Mouse (Mus musculus) myocyte (in vitro differentiated cells): ENCODE measurements at regions not wholly inside any gene's neighbourhood (a gene's known extent, or its start where the extent isn't known, plus 50 kb on each side); places are given as distances from the start of the nearest gene placed in this dataset.

Experiments
- H3K27me3 ChIP-seq: one replicate; pipeline ENCODE4 v1.6.1; 2011; ENCODE audit not compliant: control insufficient read depth, insufficient read depth, insufficient read length
- H3K36me3 ChIP-seq: one replicate; pipeline ENCODE4 v1.6.1; 2011; ENCODE audit not compliant: control insufficient read depth, insufficient read depth
- H3K4me2 ChIP-seq: one replicate; pipeline ENCODE4 v1.6.1; 2011; ENCODE audit warnings: low read depth, control low read depth
- H3K4me3 ChIP-seq: one replicate; pipeline ENCODE4 v1.5.1; 2011; ENCODE audit warnings: mild to moderate bottlenecking, control low read depth, moderate library complexity
- H3K79me2 ChIP-seq: one replicate; pipeline ENCODE4 v1.6.1; 2011; ENCODE audit not compliant: control insufficient read depth, insufficient read depth
- H3ac ChIP-seq: one replicate; pipeline ENCODE4 v1.6.1; 2011; ENCODE audit not compliant: control insufficient read depth, insufficient read length
- CEBPB ChIP-seq: IDR thresholded peaks from 2 replicates; pipeline ENCODE4 v1.6.1; 2011; ENCODE audit warnings: mild to moderate bottlenecking, moderate library complexity; ENCODE audit not compliant: poor library complexity, insufficient read depth, severe bottlenecking
- E2F4 ChIP-seq: IDR thresholded peaks from one replicate; pipeline ENCODE4 v1.6.1; 2011; ENCODE audit warnings: mild to moderate bottlenecking, control low read depth, moderate library complexity; ENCODE audit not compliant: insufficient read depth
- MAX ChIP-seq: IDR thresholded peaks from one replicate; pipeline ENCODE4 v1.6.1; 2011; ENCODE audit warnings: low read depth, mild to moderate bottlenecking, control low read depth
- MYOD1 ChIP-seq, 3 experiments: IDR thresholded peaks; one replicate each; pipeline ENCODE4 v1.6.1; 2011; ENCODE audit warnings: control low read depth in 2 of 3, low read depth in 2 of 3, mild to moderate bottlenecking in 2 of 3, moderate library complexity in 1 of 3; ENCODE audit not compliant: insufficient read length in 2 of 3, control insufficient read depth in 1 of 3
- MYOG ChIP-seq, 3 experiments: IDR thresholded peaks; one replicate each; pipeline ENCODE4 v1.6.1; 2011; ENCODE audit warnings: control low read depth in 2 of 3, low read depth in 2 of 3, mild to moderate bottlenecking in 2 of 3; ENCODE audit not compliant: insufficient read length in 2 of 3, control insufficient read depth in 1 of 3, insufficient read depth in 1 of 3
- POLR2A ChIP-seq: IDR thresholded peaks from one replicate; pipeline ENCODE4 v1.6.1; 2011; ENCODE audit warnings: low read depth, mild to moderate bottlenecking, control low read depth, moderate library complexity; ENCODE audit not compliant: insufficient read length
- POLR2AphosphoS2 ChIP-seq: IDR thresholded peaks from one replicate; pipeline ENCODE4 v1.6.1; 2011; ENCODE audit warnings: low read depth, control low read depth; ENCODE audit not compliant: insufficient read length
- REST ChIP-seq: IDR thresholded peaks from one replicate; pipeline ENCODE4 v1.6.1; 2011; ENCODE audit warnings: mild to moderate bottlenecking, control low read depth, moderate library complexity; ENCODE audit not compliant: insufficient read depth, insufficient read length
- SRF ChIP-seq: IDR thresholded peaks from one replicate; pipeline ENCODE4 v1.6.1; 2011; ENCODE audit warnings: low read depth; ENCODE audit not compliant: control insufficient read depth, insufficient read length
- TCF12 ChIP-seq: IDR thresholded peaks from one replicate; pipeline ENCODE4 v1.6.1; 2011; ENCODE audit warnings: mild to moderate bottlenecking, control low read depth; ENCODE audit not compliant: poor library complexity, insufficient read depth, severe bottlenecking
- TCF3 ChIP-seq: IDR thresholded peaks from one replicate; pipeline ENCODE4 v1.6.1; 2011; ENCODE audit warnings: low read depth, control low read depth; ENCODE audit not compliant: insufficient read length
- USF1 ChIP-seq: IDR thresholded peaks from one replicate; pipeline ENCODE4 v1.6.1; 2011; ENCODE audit warnings: low read depth, mild to moderate bottlenecking, control low read depth, moderate library complexity

DNA sequence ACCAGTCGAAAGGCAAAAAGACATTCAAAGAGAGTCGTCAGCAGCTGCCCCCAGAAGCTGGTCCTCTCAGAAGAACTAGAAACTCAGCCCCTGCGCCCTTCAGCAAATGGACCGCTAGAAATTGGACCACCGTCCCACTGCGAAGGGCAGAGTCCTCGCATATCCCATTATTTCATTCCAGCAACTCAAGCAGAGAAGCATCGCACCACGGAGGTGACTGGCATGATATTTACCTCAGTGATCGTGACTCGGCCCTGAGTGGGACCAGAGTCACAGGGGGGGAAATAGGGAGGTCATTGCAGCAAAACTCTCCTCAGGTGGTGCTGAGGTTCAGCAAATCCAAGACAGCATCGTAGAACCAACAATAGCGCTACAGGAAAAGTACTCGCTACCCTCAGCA lies 105.7 kb upstream of the Nt5e start:
- Histone ChIP-seq H3K27me3 (peaks cover 6% of the 10 kb centered on the region), H3K79me2 (no peaks in the 10 kb centered on the region), H3K4me2 (no peak overlapping the region), H3ac (no peak overlapping the region), H3K4me3 (no peak overlapping the region), H3K36me3 (no peaks in the 10 kb centered on the region)
- no peak for TF ChIP-seq TCF12
- no peak for TF ChIP-seq SRF
- TF ChIP-seq CEBPB = no peak
- no peak for TF ChIP-seq REST
- TF ChIP-seq USF1 = no peak
- no peak for TF ChIP-seq E2F4
- TF ChIP-seq MAX = no peak
- no peak for TF ChIP-seq MYOG (IDR thresholded peaks at IDR 0.05; ENCODE audit: control insufficient read depth in 1 of 3, insufficient read depth in 1 of 3, insufficient read length in 2 of 3, low read depth in 2 of 3)
- no peak for TF ChIP-seq MYOD1 (IDR thresholded peaks at IDR 0.05; ENCODE audit: control insufficient read depth in 1 of 3, insufficient read length in 2 of 3, low read depth in 2 of 3)
- no peak for TF ChIP-seq POLR2A
- TF ChIP-seq TCF3 = no peak

- no peaks in the 10 kb centered on the region for H3K36me3 ChIP-seq
- H3K4me3 ChIP-seq = no peak overlapping the region
- no peak overlapping the region for H3ac ChIP-seq
- no peak for TF ChIP-seq MAX
- TF ChIP-seq POLR2A = no peak
- no peak for TF ChIP-seq MYOG (IDR thresholded peaks at IDR 0.05; ENCODE audit: control insufficient read depth in 1 of 3, insufficient read depth in 1 of 3, insufficient read length in 2 of 3, low read depth in 2 of 3)
- no peak for TF ChIP-seq USF1
- TF ChIP-seq E2F4 = no peak
- TF ChIP-seq CEBPB = no peak
- no peak for TF ChIP-seq TCF3
- TF ChIP-seq POLR2AphosphoS2 = no peak
- no peak for TF ChIP-seq MYOD1 (IDR thresholded peaks at IDR 0.05; ENCODE audit: control insufficient read depth in 1 of 3, insufficient read length in 2 of 3, low read depth in 2 of 3)
- TF ChIP-seq SRF = no peak
- no peak for TF ChIP-seq REST
- no peak for TF ChIP-seq TCF12
- peaks cover 6% of the 10 kb centered on the region for H3K27me3 ChIP-seq
- H3K4me2 ChIP-seq = no peak overlapping the region
- H3K79me2 ChIP-seq = no peaks in the 10 kb centered on the region
Observed at GRCm38 (mm10) chr9:88221850-88222353, 105.1 kb upstream of the Nt5e start.

GRCm38 (mm10) chr9:88237126-88237525 lies 89.9 kb upstream of the Nt5e start:
- no peak overlapping the region for H3K4me2 ChIP-seq
- no peaks in the 10 kb centered on the region for H3K27me3 ChIP-seq
- TF ChIP-seq TCF3 (no peak), MYOD1 (IDR thresholded peaks at IDR 0.05; ENCODE audit: control insufficient read depth in 1 of 3, insufficient read length in 2 of 3, low read depth in 2 of 3) (no peak), MAX (no peak), E2F4 (no peak), USF1 (no peak), POLR2A (no peak), POLR2AphosphoS2 (no peak), SRF (no peak)

DNA sequence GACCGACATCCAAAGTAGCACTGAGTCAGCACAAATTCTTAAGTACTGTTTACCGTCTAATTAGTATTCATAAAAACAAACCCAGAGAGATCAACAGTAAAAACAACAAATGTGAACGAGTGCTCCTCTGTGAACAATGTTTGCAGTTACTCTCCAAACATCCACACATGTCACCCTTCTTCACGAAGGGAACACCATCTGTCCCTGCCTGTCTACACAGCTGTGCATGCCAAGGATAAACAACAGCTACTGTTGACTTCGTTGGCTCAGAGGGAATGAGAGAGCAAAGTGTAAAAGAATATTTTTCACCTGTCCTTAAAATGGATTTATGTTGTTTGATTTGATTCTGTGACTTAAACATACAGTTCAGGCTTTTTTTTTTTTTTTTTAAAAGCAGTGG lies 88.7 kb upstream of the Nt5e start:
- TF ChIP-seq MYOD1 (IDR thresholded peaks at IDR 0.05; ENCODE audit: control insufficient read depth in 1 of 3, insufficient read length in 2 of 3, low read depth in 2 of 3) (peak; percentile 99), MYOG (IDR thresholded peaks at IDR 0.05; ENCODE audit: control insufficient read depth in 1 of 3, insufficient read depth in 1 of 3, insufficient read length in 2 of 3, low read depth in 2 of 3) (peak in 2 of 3 experiments; percentile 80 to 89), SRF (no peak), POLR2A (no peak), USF1 (no peak), REST (no peak), CEBPB (no peak), TCF12 (peak; percentile 89), POLR2AphosphoS2 (no peak), E2F4 (no peak), TCF3 (peak; percentile 88), MAX (no peak)
- Histone ChIP-seq H3K4me3 (no peak overlapping the region), H3K27me3 (no peaks in the 10 kb centered on the region), H3K4me2 (no peak overlapping the region), H3K36me3 (no peaks in the 10 kb centered on the region), H3ac (no peak overlapping the region), H3K79me2 (no peaks in the 10 kb centered on the region)

More at GRCm38 (mm10) chr9:88237126-88237525, 89.9 kb upstream of the Nt5e start:
- Histone ChIP-seq H3ac (no peak overlapping the region), H3K36me3 (no peaks in the 10 kb centered on the region), H3K4me3 (no peak overlapping the region), H3K79me2 (no peaks in the 10 kb centered on the region)

DNA sequence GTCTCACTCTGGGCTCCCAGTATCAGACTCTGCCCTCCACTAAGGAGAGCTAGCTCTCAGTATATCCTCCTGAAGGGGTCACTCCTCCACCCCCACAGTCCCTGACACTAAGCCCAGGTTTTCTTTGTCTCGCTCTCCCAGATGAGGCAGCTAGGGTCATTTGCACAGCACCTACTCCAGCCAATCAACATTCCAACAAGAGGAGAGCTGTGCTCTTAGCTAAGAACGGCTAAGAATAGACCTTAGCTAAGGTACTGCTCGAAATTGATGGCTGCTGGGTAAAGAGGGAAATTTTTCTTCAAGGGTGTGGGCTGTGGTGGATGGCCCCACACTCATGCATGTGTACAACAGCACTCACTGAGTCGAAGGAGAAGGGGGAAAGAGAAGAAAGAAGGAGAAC lies 86.3 kb upstream of the Nt5e start:
- TF ChIP-seq TCF3 = no peak
- no peak for TF ChIP-seq POLR2AphosphoS2
- no peak for TF ChIP-seq REST
- TF ChIP-seq POLR2A = no peak
- no peak for TF ChIP-seq TCF12
- no peak for TF ChIP-seq MAX
- no peak for TF ChIP-seq MYOG (IDR thresholded peaks at IDR 0.05; ENCODE audit: control insufficient read depth in 1 of 3, insufficient read depth in 1 of 3, insufficient read length in 2 of 3, low read depth in 2 of 3)
- H3ac ChIP-seq = no peak overlapping the region
- H3K4me3 ChIP-seq = no peak overlapping the region

More for the DNA sequence above, 86.3 kb upstream of the Nt5e start:
- Histone ChIP-seq H3K79me2 (no peaks in the 10 kb centered on the region), H3K27me3 (no peaks in the 10 kb centered on the region), H3K36me3 (no peaks in the 10 kb centered on the region), H3K4me2 (peak overlapping the region; percentile 77)
